Mouse (Mus musculus) brain, embryonic 14.5 days (tissue): Measurements from ENCODE around the gene Ccdc71l. TPM values are rescaled to one million over a fixed set of nuclear protein-coding genes. Genes with fewer than 3 reads are reported as not detected.

Source experiments
- DNase-seq: peaks from one replicate; pipeline ENCODE4 v3.0.0-alpha.2; 2011; ENCODE audit warnings: low read depth
- CTCF ChIP-seq: fragments of 200-500 bp; IDR thresholded peaks from 2 replicates; pipeline ENCODE4 v1.5.1; 2012; ENCODE audit warnings: inconsistent platforms, mild to moderate bottlenecking, moderate library complexity, borderline replicate concordance; ENCODE audit not compliant: insufficient read depth, insufficient read length; ENCODE audit errors: extremely low read depth
- POLR2A ChIP-seq: fragments of 200-500 bp; IDR thresholded peaks from 2 replicates; pipeline ENCODE4 v1.6.1; 2012; ENCODE audit warnings: mild to moderate bottlenecking, inconsistent platforms, borderline replicate concordance; ENCODE audit not compliant: poor library complexity, insufficient read depth, insufficient read length, severe bottlenecking; ENCODE audit errors: extremely low read depth
- polyA plus RNA-seq: library from polyadenylated mRNA; depleted of rRNA; stranded (reverse); fragments of >200 nt; gene quantifications from 2 replicates; pipeline ENCODE4 v1.2.3, GENCODE M21; 2012; rRNA removed

The Ccdc71l gene
- 13.5 and 14.2 TPM in 2 replicates for polyA plus RNA-seq

GRCm38 (mm10) chr12:32378528-32379295 is at the start of gene Ccdc71l:
Gene Ccdc71l (plus strand): TSS chr12:32378704.
- TF ChIP-seq CTCF (no peak), POLR2A (peak; percentile 85)
- peak; percentile 96 for DNase-seq

- peak; percentile 23 for DNase-seq
- no peak for TF ChIP-seq POLR2A
- TF ChIP-seq CTCF = no peak
Observed at GRCm38 (mm10) chr12:32339078-32339477, 39.4 kb upstream of the Ccdc71l start.

DNA sequence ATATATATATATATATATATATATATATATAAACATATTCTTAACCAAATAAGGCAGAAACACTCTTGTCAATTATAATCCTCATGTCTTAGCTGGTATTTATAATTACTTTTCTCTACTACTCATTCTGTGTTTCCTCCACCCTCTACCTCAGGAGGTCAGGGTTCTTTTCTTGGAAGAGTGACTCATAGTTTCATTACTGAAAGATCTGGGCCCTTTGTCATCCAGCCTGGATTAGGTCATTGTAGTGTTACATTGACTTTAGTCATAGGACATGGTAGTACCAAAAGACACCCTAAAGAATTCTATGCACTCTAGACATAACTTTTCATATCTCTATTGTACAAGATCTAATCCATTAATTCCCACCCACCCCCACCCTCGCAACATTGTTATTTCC is 35.0 kb upstream of the Ccdc71l start:
- DNase-seq = no peak
- TF ChIP-seq CTCF = no peak
- no peak for TF ChIP-seq POLR2A

- no peak for DNase-seq
- TF ChIP-seq CTCF (no peak), POLR2A (no peak)
Observed at GRCm38 (mm10) chr12:32346121-32346520, 32.4 kb upstream of the Ccdc71l start.

DNA sequence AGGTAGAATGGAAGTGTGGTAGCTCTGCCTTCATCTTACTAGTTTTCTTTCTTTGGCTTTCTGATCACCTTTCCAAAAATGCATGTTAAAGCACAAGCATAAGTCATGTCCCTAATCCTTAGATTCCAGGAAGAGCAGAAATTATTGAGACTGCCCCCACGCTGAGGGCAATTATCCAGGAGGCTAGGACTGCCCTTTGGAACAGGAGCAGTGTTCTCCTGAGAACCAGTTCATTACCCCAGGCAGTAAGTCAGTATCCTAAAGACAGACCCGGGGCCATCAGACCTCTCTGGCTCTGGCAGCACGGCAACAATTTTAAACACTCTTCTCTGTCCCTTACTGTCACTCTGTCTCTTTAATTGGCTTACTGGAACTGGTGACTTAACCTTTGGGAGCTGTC is 30.0 kb upstream of the Ccdc71l start:
- no peak for DNase-seq
- TF ChIP-seq POLR2A = no peak
- no peak for TF ChIP-seq CTCF

DNA sequence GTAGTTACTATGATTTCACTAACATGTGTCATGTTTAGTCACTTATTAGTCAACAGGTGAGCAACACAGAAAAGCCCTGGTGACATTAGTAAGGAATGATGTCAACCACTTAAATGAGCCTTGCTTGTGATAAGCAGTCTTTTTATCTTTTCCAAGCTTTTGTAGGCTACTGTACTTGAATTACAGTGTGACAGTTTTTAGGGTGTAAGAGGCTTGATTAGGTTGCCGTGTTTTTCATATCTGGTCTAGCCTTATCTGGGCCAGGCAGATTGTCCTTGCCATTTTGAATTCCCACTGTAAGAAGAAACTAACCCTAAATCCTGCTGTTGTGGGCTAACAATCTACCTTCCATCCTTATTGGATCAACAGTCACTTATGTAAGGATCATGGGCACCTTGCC is 26.6 kb upstream of the Ccdc71l start:
- DNase-seq = no peak

GRCm38 (mm10) chr12:32379296-32379725 is 807 bp downstream of the Ccdc71l start:
- TF ChIP-seq POLR2A (peak; percentile 64), CTCF (peak; percentile 66)
- DNase-seq = peak; percentile 93

More for the DNA sequence above, 26.6 kb upstream of the Ccdc71l start:
- TF ChIP-seq CTCF (no peak), POLR2A (no peak)

DNA sequence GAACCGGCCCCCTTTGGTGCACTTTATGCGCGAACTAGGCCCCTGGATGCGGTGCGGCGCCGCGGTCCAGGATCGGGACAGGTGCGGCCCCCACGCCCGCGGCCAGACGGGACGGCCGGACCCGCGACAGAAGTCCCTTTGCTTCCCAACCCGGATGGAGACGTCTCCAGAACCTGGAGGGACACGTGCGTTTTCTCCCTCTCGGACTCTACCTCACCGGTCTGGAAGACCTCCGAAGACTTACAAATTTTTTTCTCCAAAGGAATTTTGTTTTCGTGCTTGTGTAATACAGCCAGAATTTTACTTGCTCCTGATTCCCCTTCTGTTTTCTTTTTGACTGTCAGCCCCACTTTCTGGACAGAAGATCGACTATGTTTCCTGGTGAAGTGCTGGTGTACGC is 1.2 kb downstream of the Ccdc71l start:
- no peak for DNase-seq
- TF ChIP-seq POLR2A = no peak
- no peak for TF ChIP-seq CTCF

GRCm38 (mm10) chr12:32380457-32380856 is 2.0 kb downstream of the Ccdc71l start:
- TF ChIP-seq POLR2A (no peak), CTCF (no peak)
- no peak for DNase-seq

- no peak for TF ChIP-seq POLR2A
- TF ChIP-seq CTCF = no peak
- DNase-seq = no peak
Observed at GRCm38 (mm10) chr12:32381011-32381410, 2.5 kb downstream of the Ccdc71l start.

GRCm38 (mm10) chr12:32419537-32419936 is 41.0 kb downstream of the Ccdc71l start:
- DNase-seq = no peak
- TF ChIP-seq POLR2A (no peak), CTCF (no peak)

- no peak for TF ChIP-seq POLR2A
- TF ChIP-seq CTCF = no peak
- no peak for DNase-seq
Observed at GRCm38 (mm10) chr12:32427832-32428231, 49.3 kb downstream of the Ccdc71l start.
